Mouse (Mus musculus): ENCODE results near the gene Olfr1426.
"Not testable (repeated sequence)": the region's sequence is repeated elsewhere in the genome, so short reads cannot be mapped to it uniquely, and the experiment has no call there.

Olfr1426 gene

DNA sequence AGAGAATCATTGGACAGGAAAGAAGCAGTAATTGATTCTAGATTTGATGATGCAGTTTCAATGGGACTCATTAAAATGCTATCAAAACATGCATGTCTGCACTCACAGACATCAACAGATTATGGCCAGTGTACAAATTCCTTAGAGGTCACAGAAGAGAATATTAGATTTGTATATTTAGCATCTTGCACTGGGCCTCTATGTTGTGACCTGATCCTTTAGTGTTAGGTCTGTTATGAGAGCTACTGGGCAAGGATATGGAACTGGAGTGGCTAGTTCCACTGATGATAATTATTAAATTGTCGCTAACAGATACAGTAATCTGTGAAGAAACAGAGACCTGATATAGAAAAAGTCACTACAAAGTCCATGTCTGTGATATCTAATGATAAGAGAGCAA, at the start of gene Olfr1426:
Gene Olfr1426, minus strand, starts transcription at position 101 of the 400 bp plus-strand sequence.
- DNase-seq (ENCODE audit: low spot score in 2 of 2): no peak

DNA sequence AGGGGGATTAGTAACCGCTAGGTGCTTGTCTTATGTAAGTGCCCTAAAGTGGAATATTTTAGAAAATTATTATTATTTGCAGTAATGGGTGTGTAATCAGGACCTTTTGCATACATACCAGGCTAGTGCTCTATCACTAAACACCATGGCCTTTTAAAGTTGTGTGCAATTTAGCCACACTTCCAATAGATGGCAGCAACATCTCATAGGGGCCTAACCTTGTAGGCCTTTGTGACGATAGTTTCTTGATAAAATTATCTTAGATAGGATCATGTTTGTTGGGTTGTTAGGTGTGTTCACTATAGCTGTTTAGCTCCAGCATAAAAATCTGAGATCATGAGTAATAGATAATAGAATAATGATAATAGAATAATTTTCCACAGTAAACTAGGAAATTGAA, 42.5 kb upstream of the Olfr1426 start:
- DNase-seq (ENCODE audit: low spot score in 2 of 2): peak; percentile 36 to 44

DNA sequence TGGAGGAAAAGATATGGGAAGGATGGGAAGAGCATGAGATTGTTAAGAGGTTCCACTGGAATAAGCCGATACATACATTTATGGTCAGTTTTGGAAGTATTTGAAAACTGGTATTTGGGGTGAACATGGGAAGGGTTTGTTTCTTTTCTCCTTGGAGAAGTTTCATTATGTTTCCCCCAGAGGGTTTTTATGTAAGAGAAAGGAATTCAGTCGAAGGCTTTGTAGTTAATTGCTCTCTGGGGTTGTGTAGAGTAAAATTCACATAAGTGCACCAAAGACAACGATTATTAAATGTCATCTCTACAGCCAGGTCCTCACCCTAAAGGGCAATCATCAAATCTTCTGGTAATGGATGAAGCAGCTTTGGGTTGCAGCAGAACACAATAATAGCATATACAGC, 31.3 kb upstream of the Olfr1426 start, which contains the start of gene Olfr76:
Gene Olfr76, minus strand, starts transcription at position 101 of the 400 bp plus-strand sequence.
- DNase-seq (ENCODE audit: low spot score in 2 of 2): no peak

DNA sequence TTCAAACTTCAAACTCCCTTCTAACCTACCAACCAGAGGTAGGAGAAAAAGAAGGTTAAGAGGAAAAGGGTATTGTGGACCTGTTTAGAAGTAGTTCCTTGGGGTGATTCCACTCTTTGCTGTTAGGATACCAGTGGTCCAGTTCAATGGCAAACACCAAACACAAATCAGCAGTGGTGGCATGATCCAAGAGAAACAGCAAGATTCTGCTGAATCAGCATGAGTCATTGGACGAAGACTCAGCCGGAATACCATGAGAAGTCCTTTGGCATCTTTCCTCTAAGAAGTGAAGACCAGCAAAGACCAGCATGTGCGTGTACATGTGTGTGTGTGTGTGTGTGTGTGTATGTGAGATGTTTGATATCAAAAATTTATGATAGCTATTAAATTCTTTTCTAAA, 24.7 kb upstream of the Olfr1426 start:
- DNase-seq (ENCODE audit: low spot score in 2 of 2): no peak

DNA sequence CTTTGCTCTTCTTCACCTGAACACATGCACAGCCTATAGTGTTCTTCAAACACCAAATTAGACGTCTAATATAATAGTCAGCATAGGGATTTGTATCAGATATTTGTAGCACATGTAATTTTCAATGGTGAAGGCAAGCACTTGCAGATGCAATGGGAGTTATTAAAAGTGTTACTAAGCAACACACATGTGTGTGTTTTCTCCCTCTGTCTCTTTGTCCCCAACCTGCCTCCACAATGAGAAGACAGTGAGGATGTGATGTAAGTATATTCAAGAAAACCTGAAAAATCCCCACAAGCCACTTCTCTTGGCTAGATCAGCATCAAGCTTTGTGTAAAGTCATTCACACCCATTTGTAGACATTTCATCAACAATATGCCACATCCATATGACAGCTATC, 24.0 kb upstream of the Olfr1426 start, which contains the start of gene Olfr1428:
Gene Olfr1428, minus strand, starts transcription at position 101 of the 400 bp plus-strand sequence.
- no peak for DNase-seq (ENCODE audit: low spot score in 2 of 2)

DNA sequence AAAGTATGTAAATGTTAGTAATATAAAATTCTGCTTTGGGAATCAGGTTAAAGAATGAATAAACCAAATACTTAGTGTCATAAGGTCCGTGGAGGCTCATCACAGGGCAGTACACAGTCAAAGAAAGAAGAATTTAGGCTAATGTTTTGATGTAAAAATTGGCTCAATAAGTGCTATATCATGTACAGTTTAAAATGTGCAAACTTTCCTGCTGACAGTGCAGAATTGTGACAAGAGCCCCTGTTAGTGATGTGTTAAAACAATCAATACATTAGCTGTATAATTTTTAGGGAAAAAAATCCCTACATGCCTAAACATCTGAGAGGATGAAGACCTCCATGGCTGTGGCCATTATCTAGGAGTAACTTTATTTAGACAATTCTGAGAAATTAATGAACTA, 22.0 kb upstream of the Olfr1426 start:
- no peak for DNase-seq (ENCODE audit: low spot score in 2 of 2)

DNA sequence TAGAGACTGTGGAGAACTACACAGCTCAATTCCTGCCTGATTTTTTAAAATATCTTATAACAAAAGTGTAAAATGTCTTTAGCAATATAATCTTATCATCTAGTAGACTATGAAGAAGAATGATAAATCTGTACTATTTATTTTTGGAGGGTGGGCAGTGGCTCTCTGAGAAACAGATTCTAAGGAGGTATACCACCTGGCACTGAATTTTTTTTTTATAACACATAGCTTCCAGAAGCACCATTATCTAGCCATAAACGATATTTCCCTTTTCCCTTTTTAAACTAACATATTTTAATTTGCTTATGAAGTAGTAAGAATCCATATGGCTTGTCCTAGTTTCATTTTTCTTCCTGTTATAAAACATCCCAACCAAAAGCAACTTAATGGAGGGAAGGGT, 12.7 kb upstream of the Olfr1426 start:
- DNase-seq (ENCODE audit: low spot score in 2 of 2): no peak

DNA sequence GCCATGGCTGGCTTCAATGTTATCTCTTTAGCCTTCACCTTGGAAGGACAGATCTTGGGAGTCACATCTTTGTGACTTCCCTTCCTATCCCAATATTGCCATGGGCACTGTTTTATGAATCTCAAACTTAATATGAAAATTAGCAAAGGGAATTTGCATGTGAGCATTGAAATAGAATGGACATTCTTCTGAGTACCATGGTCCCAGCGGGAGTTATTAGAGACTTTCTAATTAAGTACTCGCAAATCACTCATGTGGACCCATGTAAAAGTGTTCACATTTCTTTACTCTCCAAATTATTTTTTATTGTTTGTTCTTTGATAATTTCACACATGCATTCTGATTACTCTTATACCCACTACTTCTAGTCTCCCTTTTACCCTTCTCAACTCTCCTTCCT, 11.4 kb upstream of the Olfr1426 start, which contains the start of gene Olfr1427:
Gene Olfr1427, minus strand, starts transcription at position 101 of the 400 bp plus-strand sequence.
- DNase-seq (ENCODE audit: low spot score in 2 of 2): no peak

DNA sequence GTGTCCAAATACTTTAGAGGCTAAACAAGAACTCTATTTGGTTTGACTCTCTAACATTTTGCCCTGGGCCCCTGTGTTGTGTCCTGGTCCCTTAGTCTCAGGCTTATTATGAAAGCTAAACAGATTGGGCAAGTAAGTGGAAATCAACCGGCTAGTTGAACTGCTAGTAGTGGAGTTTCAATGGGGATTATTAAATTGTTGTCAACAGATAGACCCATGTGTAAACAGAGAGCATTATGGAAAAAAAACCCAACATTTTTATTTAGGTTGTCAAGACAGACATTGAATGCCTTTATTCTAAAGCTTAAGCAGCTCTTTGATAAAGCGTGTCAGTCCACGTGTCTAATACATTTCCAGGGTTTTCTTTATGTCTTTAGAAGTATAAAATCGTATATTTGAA, 14.2 kb downstream of the Olfr1426 start, which contains the start of gene Olfr1425:
Gene Olfr1425, minus strand, starts transcription at position 101 of the 400 bp plus-strand sequence.
- DNase-seq (ENCODE audit: low spot score in 2 of 2): not testable (repeated sequence)

DNA sequence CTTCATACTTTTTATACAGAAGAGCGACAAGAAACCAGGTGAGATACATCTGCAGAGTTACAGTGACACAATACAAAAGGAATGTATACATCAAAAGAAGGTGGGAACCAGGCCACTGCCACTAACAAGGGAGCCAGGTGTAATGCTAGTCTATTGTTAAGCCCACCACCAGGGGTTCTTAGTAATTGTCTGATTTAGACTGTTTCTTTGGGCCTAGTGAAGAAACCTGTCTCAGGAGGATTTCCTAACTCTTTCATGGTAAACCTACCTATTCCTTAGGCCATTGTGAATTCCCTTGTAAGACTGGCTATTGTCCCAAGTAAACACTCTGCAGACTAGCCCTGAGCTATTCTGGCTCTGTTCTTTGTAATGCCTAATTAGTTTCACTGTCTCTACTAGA, 22.3 kb downstream of the Olfr1426 start:
- not testable (repeated sequence) for DNase-seq (ENCODE audit: low spot score in 2 of 2)

DNA sequence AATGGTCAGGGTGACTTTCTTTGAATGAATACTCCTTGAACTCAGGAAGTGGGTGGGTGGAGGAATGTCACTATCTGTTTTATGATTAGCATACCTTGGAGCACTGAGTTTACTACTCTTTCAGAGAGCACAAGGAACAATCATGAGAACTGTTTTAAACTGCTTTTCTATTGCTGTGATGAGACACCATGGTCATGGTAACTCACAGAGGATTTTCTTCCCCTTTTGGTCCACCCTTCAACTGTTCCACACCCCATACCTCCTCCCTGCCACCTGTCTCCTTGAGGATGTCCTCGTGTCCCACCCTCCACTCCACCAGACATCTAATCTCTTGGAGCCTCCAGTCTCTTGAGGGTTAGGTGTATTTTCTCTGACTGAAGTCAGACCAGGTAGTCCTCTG, 24.0 kb downstream of the Olfr1426 start:
- DNase-seq (ENCODE audit: low spot score in 2 of 2): not testable (repeated sequence)

DNA sequence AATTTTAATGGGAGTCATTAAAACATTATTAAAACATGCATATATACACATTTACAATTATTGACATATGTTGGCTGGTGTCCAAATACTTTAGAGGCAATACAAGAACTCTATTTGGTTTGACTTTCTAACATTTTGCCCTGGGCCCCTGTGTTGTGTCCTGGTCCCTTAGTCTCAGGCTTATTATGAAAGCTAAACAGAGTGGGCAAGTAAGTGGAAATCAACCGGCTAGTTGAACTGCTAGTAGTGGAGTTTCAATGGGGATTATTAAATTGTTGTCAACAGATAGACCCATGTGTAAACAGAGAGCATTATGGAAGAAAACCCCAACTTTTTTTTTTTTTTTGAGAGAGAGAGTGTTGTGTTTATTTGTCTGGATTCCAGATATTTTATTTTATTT, 29.2 kb downstream of the Olfr1426 start, which contains the start of gene Olfr1424:
Gene Olfr1424, minus strand, starts transcription at position 101 of the 400 bp plus-strand sequence.
- DNase-seq (ENCODE audit: low spot score in 2 of 2): not testable (repeated sequence)

DNA sequence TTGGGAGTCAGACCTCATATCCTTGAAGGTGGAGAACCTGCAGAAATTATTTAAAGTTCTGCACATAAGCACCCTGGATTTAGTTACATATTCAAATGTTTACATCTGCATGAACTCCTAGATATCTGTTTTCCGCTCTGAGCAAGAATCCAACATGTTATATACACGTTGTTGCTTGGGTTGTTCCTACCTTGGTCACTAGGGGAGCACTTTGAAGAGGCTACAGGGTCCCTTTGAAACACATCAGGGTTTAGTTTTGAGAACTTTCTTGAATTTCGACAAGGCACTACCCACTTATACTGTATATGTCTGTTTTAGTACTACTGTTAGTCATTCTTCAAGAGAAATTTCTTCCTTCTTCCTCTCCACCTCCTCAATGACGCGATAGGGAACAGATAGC, 48.6 kb downstream of the Olfr1426 start:
- no peak for DNase-seq (ENCODE audit: low spot score in 2 of 2)

DNA sequence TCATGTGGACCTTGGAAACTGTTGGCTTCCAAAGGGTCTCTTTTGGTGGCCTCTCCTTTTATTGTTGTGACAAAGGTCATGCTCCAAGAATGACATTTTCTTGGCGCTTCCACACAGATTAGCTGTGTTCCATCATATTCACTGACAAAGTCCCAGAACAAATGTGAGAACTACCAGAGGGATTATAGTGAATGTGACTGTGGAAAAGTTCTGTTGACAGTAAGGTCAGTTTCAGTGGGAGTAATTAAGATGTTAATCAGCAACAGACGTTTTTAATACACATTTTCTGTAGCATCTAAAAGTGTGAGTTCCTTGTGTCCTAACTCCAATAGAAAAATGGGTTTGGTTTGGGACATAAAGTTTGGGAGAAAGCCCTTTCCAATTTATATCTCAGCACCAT, 50.6 kb downstream of the Olfr1426 start, which contains the start of gene Olfr1423:
Gene Olfr1423, minus strand, starts transcription at position 101 of the 400 bp plus-strand sequence.
- DNase-seq (ENCODE audit: low spot score in 2 of 2): no peak

DNA sequence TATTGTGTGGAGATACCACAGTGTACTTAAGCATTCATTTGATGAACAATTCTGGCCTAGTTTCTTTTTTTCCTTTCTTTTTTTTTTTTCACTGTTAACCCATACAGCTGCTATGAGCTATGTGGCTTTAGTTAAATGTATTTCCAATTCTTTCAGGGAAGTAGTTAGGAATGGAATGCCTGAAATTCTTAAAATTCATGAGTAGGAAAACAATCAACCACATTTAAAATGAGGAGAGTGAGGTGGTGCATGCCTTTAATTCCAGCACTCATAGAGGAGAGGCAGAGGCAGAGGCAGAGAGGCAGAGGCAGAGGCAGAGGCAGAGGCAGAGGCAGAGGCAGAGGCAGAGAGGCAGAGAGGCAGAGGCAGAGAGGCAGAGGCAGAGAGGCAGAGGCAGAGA, 54.1 kb downstream of the Olfr1426 start:
- no peak for DNase-seq (ENCODE audit: low spot score in 2 of 2)
